Mouse (Mus musculus): ENCODE measurements around the gene Pecam1. TPM values are rescaled to one million over a fixed set of nuclear protein-coding genes. Genes with fewer than 3 reads are reported as not detected.
"Not testable (repeated sequence)": the region's sequence is repeated elsewhere in the genome, so short reads cannot be mapped to it uniquely, and the experiment has no call there.

The Pecam1 gene
- polyA plus RNA-seq, 1 experiment from 2014 or later: 14.8 TPM

- H3K4me2 ChIP-seq (ENCODE audit: low read length): 0 out of 2 replicates have a peak overlapping the region, but pooled peaks have one; percentile 9
- 21% methylated on average over 14 of the region's 14 CpGs for WGBS
- ATAC-seq (ENCODE audit: low FRiP score, low TSS enrichment): peak; percentile 43; the same call in 1 of the 2 replicates
These were observed 92.2 kb downstream of the Pecam1 start for GRCm38 (mm10) chr11:106658051-106658880.

DNA sequence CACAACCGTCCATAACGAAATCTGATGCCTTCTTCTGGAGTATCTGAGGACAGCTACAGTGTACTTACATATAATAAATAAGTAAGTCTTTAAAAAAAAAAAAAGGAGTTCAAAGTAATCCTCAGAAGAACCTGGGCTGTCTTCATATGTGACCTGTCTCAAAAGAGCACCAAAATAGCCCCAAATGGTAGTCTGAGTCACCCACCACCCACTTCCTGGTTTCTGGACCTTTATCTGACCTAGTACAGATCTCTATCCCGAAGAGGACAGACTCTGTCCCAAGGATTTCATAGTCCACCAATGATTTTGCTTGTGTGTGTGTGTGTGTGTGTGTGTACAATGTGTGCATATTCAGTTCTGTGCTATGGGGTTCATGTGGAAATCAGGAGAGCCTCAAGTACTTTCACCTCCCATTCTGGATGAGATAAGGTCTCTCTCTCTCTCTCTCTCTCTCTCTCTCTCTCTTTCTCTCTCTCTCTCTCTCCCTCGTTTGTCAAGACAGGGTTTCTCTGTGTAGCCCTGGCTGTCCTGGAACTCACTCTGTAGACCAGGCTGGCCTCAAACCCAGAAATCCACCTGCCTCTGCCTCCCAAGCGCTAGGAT lies 93.4 kb downstream of the Pecam1 start:
- not testable (repeated sequence) for H3K4me2 ChIP-seq (ENCODE audit: low read length); H3K27ac ChIP-seq (replicated peaks; ENCODE audit: low read depth, low read length); H3K9ac ChIP-seq (replicated peaks; ENCODE audit: low read length); DNase-seq; H3K4me3 ChIP-seq (replicated peaks; ENCODE audit: low read depth, low read length); ATAC-seq (ENCODE audit: low FRiP score, low TSS enrichment); H3K9me3 ChIP-seq (ENCODE audit: control insufficient read depth, low read length); H3K36me3 ChIP-seq (ENCODE audit: control insufficient read depth, insufficient read depth, low read length); H3K27me3 ChIP-seq (ENCODE audit: control insufficient read depth, insufficient read depth, low read length)
- 86% methylated on average over 5 of the region's 5 CpGs for WGBS
- peaks cover 16% of the 10 kb centered on the region for H3K4me1 ChIP-seq (ENCODE audit: control insufficient read depth, insufficient read depth, low read length)

More at GRCm38 (mm10) chr11:106658051-106658880, 92.2 kb downstream of the Pecam1 start:
- Histone ChIP-seq H3K4me1 (ENCODE audit: control insufficient read depth, insufficient read depth, low read length) (peaks cover 16% of the 10 kb centered on the region), H3K4me3 (replicated peaks; ENCODE audit: low read depth, low read length) (no peak overlapping the region), H3K9me3 (ENCODE audit: control insufficient read depth, low read length) (no peaks in the 10 kb centered on the region), H3K27ac (replicated peaks; ENCODE audit: low read depth, low read length) (peak overlapping the region; percentile 71), H3K36me3 (ENCODE audit: control insufficient read depth, insufficient read depth, low read length) (no peaks in the 10 kb centered on the region), H3K27me3 (ENCODE audit: control insufficient read depth, insufficient read depth, low read length) (no peaks in the 10 kb centered on the region), H3K9ac (replicated peaks; ENCODE audit: low read length) (no peak overlapping the region)
- peak; percentile 87 for DNase-seq

GRCm38 (mm10) chr11:106648347-106648746 lies 102.1 kb downstream of the Pecam1 start:
- Histone ChIP-seq H3K36me3 (ENCODE audit: control insufficient read depth, insufficient read depth, low read length) (no peaks in the 10 kb centered on the region), H3K4me3 (replicated peaks; ENCODE audit: low read depth, low read length) (no peak overlapping the region), H3K9me3 (ENCODE audit: control insufficient read depth, low read length) (no peaks in the 10 kb centered on the region), H3K27ac (replicated peaks; ENCODE audit: low read depth, low read length) (no peak overlapping the region), H3K4me1 (ENCODE audit: control insufficient read depth, insufficient read depth, low read length) (no peaks in the 10 kb centered on the region), H3K27me3 (ENCODE audit: control insufficient read depth, insufficient read depth, low read length) (no peaks in the 10 kb centered on the region), H3K4me2 (ENCODE audit: low read length) (no peak overlapping the region), H3K9ac (replicated peaks; ENCODE audit: low read length) (no peak overlapping the region)
- DNase-seq: peak; percentile 91
- no peak for ATAC-seq (ENCODE audit: low FRiP score, low TSS enrichment)
- WGBS: 22% methylated on average over 13 of the region's 13 CpGs

GRCm38 (mm10) chr11:106642966-106643637 lies 107.3 kb downstream of the Pecam1 start:
- no peak overlapping the region for H3K4me2 ChIP-seq (ENCODE audit: low read length)
- no peak for DNase-seq
- 77% methylated on average over 8 of the region's 8 CpGs for WGBS
- H3K4me1 ChIP-seq (ENCODE audit: control insufficient read depth, insufficient read depth, low read length): peaks cover 5% of the 10 kb centered on the region; the same call in 1 of the 2 replicates
- no peaks in the 10 kb centered on the region for H3K36me3 ChIP-seq (ENCODE audit: control insufficient read depth, insufficient read depth, low read length)
- no peaks in the 10 kb centered on the region for H3K27me3 ChIP-seq (ENCODE audit: control insufficient read depth, insufficient read depth, low read length)
- H3K9ac ChIP-seq (replicated peaks; ENCODE audit: low read length): no peak overlapping the region
- H3K9me3 ChIP-seq (ENCODE audit: control insufficient read depth, low read length): no peaks in the 10 kb centered on the region
- H3K4me3 ChIP-seq (replicated peaks; ENCODE audit: low read depth, low read length): no peak overlapping the region
- H3K27ac ChIP-seq (replicated peaks; ENCODE audit: low read depth, low read length): no peak overlapping the region
- ATAC-seq (ENCODE audit: low FRiP score, low TSS enrichment): no peak

GRCm38 (mm10) chr11:106641580-106641979 lies 108.8 kb downstream of the Pecam1 start:
- Histone ChIP-seq H3K4me3 (replicated peaks; ENCODE audit: low read depth, low read length) (no peak overlapping the region), H3K27ac (replicated peaks; ENCODE audit: low read depth, low read length) (no peak overlapping the region), H3K27me3 (ENCODE audit: control insufficient read depth, insufficient read depth, low read length) (no peaks in the 10 kb centered on the region), H3K9me3 (ENCODE audit: control insufficient read depth, low read length) (no peaks in the 10 kb centered on the region), H3K4me2 (ENCODE audit: low read length) (no peak overlapping the region), H3K36me3 (ENCODE audit: control insufficient read depth, insufficient read depth, low read length) (no peaks in the 10 kb centered on the region), H3K4me1 (ENCODE audit: control insufficient read depth, insufficient read depth, low read length) (peaks cover 5% of the 10 kb centered on the region; the same call in 1 of the 2 replicates), H3K9ac (replicated peaks; ENCODE audit: low read length) (no peak overlapping the region)
- DNase-seq: no peak
- WGBS: 85% methylated on average over 1 of the region's 1 CpGs
- ATAC-seq (ENCODE audit: low FRiP score, low TSS enrichment): no peak

GRCm38 (mm10) chr11:106640059-106640458 lies 110.4 kb downstream of the Pecam1 start:
- Histone ChIP-seq H3K9me3 (ENCODE audit: control insufficient read depth, low read length) (no peaks in the 10 kb centered on the region), H3K27me3 (ENCODE audit: control insufficient read depth, insufficient read depth, low read length) (no peaks in the 10 kb centered on the region), H3K9ac (replicated peaks; ENCODE audit: low read length) (no peak overlapping the region), H3K27ac (replicated peaks; ENCODE audit: low read depth, low read length) (no peak overlapping the region), H3K4me3 (replicated peaks; ENCODE audit: low read depth, low read length) (no peak overlapping the region), H3K4me1 (ENCODE audit: control insufficient read depth, insufficient read depth, low read length) (peaks cover 5% of the 10 kb centered on the region; the same call in 1 of the 2 replicates), H3K4me2 (ENCODE audit: low read length) (no peak overlapping the region), H3K36me3 (ENCODE audit: control insufficient read depth, insufficient read depth, low read length) (no peaks in the 10 kb centered on the region)
- DNase-seq (no peak), ATAC-seq (ENCODE audit: low FRiP score, low TSS enrichment) (no peak)
- 19% methylated on average over 9 of the region's 9 CpGs for WGBS

DNA sequence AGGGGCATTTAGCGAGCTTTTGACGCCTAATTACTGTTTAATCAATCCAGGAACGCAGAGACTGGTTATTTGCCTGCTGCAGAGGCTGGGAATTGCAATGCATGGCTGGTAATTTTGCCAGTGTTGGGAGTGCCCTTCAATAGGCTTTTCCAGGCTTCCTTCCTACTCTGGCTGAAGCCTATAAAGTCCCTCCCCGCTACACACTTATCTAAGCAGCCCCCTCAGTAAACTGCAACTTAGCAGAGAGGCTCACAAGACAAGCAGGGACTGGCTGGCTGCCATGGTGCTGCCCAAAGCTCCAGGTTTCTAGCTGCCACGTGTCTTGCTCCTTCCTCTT lies 111.1 kb downstream of the Pecam1 start:
- H3K27ac ChIP-seq (replicated peaks; ENCODE audit: low read depth, low read length): no peak overlapping the region
- WGBS: 26% methylated on average over 5 of the region's 5 CpGs
- no peak for DNase-seq

DNA sequence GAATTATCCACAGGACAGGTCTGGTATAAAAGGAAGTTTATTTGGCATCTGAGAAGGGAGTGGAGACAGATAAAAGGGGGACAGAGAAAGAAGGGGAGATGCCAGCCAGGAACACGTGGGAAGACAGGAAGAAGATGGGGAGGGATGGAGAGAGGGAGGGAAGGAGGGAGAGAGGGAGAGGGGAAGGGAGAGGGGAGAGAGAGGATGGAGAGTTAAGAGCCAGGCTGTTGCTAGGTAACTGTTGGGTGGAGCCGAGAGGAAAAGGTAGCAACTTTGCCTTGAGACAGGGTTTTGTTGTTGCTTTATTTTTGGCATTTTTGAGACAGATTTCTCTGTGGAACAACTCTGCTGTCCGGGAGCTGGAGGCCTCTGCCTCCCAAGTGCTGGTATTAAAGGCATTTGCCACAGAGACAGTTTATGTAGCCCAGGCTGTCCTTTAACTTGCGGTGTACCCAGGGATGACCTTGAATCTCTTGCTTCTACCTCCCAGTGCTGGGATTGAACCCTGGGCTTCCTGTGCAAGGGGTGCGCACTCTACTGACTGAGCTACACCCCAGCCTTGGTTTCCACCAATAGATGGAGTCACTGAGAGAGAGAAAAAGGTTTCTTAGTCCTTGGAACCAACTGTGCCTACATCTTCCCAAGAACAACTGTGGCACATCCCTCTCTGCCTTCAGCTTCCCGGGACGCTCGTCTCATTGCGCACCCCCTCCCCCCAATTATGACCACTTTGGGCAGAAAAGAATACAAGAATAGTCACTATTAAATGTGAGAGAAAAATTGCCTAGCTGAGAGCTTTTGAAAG lies 111.7 kb downstream of the Pecam1 start:
- Histone ChIP-seq H3K9me3 (ENCODE audit: control insufficient read depth, low read length) (no peaks in the 10 kb centered on the region), H3K27ac (replicated peaks; ENCODE audit: low read depth, low read length) (no peak overlapping the region), H3K36me3 (ENCODE audit: control insufficient read depth, insufficient read depth, low read length) (no peaks in the 10 kb centered on the region), H3K9ac (replicated peaks; ENCODE audit: low read length) (no peak overlapping the region), H3K4me3 (replicated peaks; ENCODE audit: low read depth, low read length) (no peak overlapping the region), H3K27me3 (ENCODE audit: control insufficient read depth, insufficient read depth, low read length) (no peaks in the 10 kb centered on the region), H3K4me1 (ENCODE audit: control insufficient read depth, insufficient read depth, low read length) (peaks cover 5% of the 10 kb centered on the region; the same call in 1 of the 2 replicates), H3K4me2 (ENCODE audit: low read length) (no peak overlapping the region)
- DNase-seq (no peak), ATAC-seq (ENCODE audit: low FRiP score, low TSS enrichment) (no peak)
- 37% methylated on average over 9 of the region's 9 CpGs for WGBS

More for the DNA sequence above, 111.1 kb downstream of the Pecam1 start:
- Histone ChIP-seq H3K9ac (replicated peaks; ENCODE audit: low read length) (no peak overlapping the region), H3K4me2 (ENCODE audit: low read length) (no peak overlapping the region), H3K36me3 (ENCODE audit: control insufficient read depth, insufficient read depth, low read length) (no peaks in the 10 kb centered on the region), H3K4me3 (replicated peaks; ENCODE audit: low read depth, low read length) (no peak overlapping the region), H3K4me1 (ENCODE audit: control insufficient read depth, insufficient read depth, low read length) (peaks cover 5% of the 10 kb centered on the region; the same call in 1 of the 2 replicates), H3K9me3 (ENCODE audit: control insufficient read depth, low read length) (no peaks in the 10 kb centered on the region), H3K27me3 (ENCODE audit: control insufficient read depth, insufficient read depth, low read length) (no peaks in the 10 kb centered on the region)
- no peak for ATAC-seq (ENCODE audit: low FRiP score, low TSS enrichment)
